Mouse (Mus musculus): Measurements from ENCODE around the gene Gm28308. TPM values are rescaled to one million over a fixed set of nuclear protein-coding genes. Genes with fewer than 3 reads are reported as not detected.

The Gm28308 gene
- total RNA-seq (2021) = not detected
- long read RNA-seq = 0 reads

DNA sequence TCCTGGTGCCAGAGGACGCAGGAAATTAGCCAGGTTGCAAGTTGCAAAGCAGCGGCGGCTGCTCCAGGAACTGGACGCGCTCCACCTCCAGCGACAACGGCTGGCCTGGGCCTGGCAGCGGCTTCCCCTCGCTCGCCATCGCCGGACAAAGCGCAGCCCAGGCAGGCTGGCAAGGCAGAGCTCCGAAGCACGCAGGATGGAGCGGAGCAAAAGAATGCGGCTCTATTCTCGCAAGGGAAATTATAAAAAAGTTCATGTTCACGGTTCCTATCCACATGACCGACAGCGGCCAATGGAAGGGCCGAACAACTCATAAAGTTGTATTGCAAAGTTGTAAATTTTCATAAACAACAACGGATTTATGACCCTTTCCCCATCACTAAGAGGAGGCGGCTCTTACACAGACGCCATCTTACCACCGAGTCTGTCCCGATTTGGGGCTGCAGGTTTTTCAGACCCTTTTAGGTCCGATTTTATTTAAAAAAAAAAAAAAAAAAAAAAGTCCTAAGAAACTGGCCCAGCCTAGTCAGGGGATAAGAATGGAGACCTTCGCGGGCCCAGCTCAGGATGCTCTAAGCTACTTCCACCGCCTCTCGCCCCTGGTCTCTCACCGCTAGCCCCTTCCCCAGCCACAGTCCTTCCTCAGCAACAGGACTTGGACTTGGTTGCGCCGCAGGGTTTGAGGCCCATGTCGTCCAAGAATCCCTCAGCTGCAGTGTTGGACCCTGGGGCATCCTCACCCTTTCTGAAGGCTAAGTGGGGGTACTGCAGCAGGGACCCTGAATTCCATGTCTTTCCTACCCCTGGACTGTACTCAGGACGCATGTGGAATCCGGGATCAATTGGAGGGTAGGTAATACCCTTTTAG lies at the start of gene Gm28308, which contains the start of gene Hoxa3:
Gene Gm28308 (minus strand): TSS at position 221 of the 868 bp plus-strand sequence.
Gene Hoxa3 (minus strand): TSS at position 218 of the 868 bp plus-strand sequence.
- DNase-seq (ENCODE audit: low spot score in 2 of 2) = no peak

DNA sequence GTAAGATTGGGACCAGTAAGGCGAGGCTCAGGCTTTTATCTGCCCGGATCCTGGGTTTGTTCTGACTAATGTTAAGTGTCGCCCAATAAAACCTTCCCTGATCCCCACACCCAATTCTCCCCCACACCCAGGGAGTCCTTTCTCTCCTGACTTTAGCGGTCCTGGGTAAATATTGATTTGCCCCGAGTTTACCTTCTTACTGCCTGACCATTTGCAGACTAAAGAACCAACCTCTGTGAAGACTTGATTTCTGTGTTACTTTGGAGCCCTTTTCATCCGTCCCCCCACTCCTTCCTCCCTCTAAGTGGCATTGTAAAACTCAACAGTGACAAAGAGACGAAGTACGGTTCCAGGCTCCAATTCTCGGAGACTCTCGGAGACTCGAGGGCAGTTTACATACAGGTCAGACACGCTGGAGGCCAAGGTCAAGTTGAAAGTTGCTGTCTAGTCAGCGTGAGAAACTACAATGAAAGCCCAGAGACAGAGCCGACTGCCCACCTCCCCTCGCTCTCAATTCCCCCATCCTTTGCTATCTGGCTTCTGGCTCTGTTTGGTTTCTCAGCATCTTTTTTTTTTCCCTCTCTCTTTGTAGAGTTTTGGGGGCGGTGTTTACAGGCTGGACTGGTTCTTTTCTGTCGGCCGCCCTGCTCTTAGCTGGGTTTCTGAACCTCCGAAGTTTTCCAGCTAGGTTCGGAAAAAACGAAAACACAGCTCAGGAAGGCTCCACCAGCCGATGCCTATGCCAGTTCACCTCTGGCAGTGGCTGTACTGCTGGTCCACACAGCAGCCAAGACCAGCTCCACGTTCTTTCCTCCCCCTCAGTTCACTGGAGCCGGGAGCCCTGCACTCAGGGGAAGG lies 49.6 kb upstream of the Gm28308 start:
- DNase-seq (ENCODE audit: low spot score in 2 of 2) = no peak

DNA sequence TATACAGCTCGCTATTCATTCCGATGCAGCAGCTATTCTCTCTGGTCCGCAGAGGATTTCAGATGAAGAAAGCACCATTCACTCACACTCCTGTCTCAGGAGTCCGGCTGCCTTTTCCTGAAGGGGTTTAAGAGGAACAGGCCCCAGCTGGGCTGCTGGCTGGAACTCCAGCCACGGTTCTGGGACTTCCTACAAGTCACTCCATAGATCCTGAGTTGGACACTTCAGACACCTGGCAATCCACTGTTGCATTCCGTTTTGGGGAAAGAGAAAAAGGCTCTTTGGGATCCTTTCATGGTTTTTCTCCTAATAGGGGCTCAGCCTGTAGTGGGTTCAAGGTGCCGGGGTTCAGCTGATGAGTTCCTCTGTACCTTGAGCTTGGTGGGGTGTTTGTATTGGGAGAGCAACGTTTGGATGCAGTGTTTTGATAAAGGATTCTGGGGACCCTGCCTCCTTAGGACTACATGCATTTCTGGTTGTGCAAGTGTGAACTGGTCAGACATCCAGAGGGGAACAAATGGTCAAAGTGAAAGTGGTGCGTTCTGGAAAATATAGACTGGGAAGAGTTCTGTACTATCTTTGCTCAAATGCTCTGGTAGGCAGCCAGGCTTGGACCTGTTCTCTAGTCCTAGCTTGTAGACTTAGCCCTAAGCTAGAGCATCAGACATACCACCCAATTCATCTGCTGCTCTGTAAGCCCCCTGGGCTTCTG lies 48.8 kb upstream of the Gm28308 start:
- DNase-seq (ENCODE audit: low spot score in 2 of 2) = no peak

DNA sequence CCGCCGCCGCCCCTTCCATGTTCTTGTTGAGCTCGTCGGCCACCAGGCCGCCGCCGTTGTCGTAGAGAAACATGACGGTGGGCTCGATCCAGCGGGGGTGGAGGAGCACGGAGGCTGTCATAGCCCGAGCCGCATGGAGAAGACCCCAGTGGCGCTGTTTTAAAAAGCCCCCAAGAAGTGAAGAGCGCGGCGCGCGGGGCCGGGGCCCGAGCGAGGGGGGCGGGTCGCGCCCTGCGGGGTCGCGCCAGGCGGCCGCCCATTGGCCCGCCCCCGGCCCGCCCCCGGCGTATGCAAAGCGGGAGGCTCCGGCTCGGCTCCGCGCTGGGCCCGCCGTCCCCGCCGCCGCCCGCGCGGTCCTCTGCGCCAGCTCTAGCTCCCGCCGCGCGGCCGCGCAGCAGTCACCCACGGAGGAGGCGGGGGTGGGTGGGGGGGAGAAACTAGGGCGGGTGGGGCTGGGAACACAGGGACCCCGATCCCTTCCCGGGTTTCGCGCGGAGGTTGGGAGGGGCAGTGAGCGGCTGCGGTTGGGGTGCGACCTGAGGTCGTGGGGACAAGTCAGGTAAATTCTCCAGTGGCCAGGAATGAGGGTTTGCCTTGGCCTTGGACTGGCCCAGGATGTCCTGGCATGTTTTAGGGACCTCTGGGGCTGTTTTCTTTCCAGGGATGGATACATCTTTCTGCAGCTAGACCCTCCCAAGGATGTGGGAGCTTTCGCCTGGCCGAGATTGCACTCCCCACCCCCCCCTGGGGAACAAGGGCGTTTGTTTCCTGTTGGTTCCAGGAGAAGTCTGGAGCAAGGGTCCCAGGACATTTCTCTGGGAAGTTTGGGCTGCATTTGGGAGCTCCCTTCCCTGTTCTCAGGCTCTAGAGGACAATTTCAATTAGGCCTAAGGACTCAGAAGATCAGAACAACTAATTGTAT lies 47.8 kb upstream of the Gm28308 start, which contains the start of gene Hoxa13:
Gene Hoxa13 (minus strand): TSS at position 227 of the 922 bp plus-strand sequence.
- no peak for DNase-seq (ENCODE audit: low spot score in 2 of 2)

DNA sequence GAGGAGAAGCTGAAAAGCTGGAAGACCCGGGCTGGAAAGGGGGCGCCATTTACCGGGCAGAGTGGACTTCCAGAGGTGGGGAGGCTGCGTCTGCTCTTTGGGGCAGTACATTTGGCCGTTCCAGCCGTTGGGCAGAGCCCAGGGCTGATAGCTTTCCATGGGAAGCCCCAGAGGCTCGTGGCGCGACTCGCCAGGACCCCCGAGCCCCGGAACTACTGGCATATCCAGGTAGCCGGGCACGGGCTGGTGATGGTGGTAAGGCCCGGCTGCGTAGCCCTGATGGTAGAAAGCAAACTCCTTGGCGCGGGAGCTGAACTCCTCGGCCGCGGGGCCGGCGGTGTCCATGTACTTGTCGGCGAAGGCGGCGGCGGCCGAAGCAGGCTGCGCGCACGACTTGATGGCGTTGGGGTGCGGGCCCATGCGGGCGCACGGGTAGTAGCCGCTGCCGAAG lies 46.7 kb upstream of the Gm28308 start:
- no peak for DNase-seq (ENCODE audit: low spot score in 2 of 2)

DNA sequence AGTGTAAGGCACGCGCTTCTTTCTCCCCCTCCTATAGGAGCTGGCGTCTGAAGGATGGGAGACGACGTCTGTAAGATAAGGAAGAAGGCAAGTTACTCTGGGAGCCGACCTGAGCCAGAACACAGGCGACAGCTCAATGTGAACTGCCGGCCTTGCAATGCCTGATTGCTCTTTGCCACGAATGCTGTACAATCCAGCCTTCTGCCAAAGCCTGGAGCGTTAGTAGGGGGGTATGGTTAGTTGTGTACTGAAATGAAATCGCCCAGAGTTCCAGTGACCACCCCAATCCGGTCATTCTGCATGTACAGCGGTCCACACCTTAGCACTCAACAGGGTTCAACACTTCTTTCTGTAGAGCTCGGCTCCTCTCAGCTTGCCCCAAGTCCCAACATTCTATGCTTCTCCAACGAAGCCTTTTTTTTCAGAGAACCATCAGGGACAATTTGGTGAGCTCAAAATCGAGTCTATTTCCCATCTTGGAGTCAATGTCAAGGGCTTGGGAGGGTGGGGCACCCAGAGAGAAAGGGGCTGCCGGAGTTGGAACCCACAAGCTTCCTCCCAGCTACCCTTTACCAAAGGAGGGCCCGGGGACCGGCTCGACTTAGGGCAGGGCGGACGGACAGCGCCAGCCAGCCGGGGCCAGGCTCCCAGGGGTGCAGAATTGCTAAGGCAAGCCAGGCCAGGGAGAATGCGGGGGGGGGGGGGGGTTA lies 46.1 kb upstream of the Gm28308 start:
- DNase-seq (ENCODE audit: low spot score in 2 of 2) = no peak

DNA sequence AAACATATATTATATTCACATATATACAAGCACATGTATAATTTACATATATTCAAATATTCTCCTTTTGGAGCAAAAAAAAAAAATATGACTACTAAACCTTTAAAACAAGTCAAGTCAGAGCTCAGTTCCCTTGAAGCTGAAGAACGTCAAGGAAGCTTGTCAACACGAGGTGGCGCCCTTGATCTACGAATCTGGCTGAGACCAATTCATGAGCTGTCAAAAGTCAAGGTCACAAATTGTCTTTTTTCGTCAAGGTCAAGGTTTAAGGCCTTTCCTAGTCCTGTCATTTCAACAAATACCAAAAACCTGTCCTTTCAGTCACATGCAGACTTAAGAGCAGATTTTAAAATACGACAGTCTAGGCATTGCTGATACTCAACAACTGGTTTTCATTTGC lies 43.8 kb upstream of the Gm28308 start:
- peak; percentile 79 to 84 for DNase-seq (ENCODE audit: low spot score in 2 of 2)

DNA sequence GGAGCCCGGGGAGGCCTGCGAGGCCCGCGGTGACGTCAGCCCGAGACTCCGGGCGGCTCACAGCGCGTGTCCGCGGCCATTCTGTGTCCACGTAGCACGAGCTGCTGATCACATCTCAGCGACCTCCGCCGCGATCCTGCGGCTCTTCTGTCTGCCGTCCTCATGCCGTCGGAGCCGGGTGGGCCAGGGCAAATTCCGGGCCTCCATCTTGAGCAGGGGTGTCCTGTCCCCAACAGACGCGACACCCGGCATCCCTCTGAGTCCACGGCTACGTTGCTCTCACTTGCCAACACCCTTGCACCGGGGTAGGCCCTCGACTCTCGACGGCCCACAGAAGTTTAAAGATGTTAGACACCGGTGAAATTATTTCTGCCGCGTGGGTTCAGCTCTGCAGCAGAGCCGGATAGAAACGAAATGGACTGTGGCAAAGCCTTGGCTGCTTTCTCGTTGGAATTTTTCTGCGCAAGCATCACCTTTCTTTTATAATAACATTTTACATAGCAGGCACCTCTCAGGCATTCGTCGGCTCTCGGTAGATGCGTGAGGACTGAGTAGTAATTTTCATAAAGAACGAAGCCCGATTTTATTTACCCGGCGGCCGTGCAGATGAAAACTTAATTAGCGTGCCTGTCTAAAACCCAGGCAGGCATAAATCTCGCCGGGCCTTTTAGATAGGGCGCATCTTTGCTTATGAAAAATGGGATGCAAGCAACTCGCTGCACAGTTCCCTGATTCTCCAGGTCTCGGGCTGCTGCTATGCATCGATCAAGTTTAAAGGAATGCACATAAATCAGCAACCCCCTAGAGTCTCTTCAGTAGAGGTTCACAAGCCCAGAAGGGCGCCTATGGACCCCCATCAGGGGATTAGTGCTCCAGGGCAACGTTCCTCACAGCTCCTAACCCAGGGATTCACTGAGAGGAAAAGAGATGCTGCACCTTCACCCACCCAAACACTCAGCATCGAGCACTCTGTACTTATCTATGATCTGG lies 40.7 kb upstream of the Gm28308 start:
- no peak for DNase-seq (ENCODE audit: low spot score in 2 of 2)

DNA sequence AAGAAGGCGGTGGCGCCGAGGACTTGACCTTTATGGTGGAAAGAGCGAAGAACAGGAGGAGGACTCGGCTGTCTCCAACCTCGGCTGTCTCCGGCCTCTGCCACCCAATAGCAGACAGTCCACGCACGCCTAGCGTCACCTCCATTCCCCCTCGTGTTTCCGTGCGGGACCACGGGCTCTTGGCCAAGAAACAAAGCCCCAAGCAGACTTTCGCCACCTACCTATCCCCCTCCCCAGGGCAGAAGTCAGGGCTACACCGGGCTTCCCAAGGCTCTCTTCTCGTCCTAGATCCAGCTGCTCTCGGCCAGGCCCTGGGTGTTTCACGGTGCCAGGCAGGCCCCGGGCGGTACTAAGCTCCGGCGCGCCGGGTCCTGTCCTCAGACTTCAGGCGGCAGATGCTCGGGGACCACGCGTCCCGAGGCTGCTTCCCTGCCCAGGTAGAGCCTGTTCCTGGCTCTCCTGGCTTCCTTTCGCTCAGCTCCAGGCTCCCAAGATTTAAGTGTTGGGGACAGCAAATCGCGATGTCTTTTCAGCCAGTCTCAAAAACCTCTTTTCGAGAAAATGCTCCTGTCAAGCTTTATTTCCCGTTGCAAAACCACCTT lies 39.7 kb upstream of the Gm28308 start:
- no peak for DNase-seq (ENCODE audit: low spot score in 2 of 2)

DNA sequence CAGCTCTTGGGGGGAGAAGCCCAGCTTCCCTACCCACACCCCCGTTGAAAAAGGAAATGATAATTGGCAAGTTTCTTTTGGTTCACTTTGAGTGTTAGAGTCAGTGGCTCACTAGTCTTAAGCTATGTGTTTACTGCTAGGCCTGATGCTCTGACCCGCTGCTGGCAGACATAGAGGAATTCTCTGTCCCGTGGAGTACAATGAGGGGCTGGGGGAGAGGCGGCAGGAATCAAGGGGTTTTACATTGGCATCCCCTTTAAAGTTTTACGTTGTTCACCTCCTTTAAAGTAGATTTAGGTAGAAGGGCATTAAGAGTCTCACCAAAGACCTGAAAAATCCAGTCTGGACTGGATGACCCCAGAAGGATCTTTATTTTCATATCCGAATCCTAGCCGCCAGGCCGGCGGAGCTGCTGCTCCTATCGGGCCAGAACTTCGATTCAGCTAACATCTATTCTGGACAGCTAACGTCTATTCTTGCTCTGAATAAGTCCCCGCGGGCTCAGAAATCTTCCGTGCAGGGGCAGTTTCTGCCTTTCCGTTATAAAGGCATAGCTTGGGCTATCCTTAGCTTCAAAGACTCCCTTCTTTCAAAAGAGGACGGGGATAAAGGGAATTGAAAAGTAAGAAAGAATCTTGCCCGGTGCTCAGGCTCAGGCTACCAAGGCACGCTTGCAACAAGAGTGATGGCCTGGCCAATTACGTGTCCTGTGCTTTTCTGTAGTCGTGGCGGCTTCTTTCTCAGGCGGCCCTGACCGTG lies 39.1 kb upstream of the Gm28308 start:
- DNase-seq (ENCODE audit: low spot score in 2 of 2) = no peak

DNA sequence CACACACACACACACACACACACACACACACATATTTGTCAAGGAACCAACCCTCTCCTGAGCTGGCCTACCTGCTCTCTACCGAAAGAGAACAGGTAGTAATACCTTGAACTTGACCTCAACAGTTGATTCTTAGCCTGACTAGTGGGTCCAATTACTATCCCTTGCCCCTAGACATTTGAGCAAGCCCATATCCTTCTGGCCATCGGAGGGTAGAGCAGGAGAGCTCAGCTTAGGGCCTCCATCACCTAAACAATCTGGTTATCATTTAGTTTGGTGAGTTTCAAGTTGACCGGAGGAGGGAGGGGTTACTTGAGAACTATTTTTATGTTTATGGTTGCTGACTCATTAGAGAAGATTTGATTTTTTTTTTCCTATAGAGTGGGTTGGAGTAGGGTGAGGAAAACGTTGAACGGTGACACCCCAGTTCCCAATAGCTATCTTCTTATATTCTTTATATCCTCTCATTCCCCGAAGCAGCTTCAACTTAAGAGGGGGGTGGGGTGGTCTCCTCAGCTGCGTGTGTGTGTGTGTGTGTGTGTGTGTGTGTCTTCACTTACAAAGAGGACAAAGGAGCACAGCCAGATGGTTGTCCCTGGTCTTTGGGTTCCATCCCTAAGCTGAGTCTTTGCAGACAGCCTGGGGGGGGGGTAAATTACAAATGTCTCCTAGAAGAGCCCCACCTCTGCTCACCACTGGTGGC lies 38.2 kb upstream of the Gm28308 start:
- no peak for DNase-seq (ENCODE audit: low spot score in 2 of 2)

DNA sequence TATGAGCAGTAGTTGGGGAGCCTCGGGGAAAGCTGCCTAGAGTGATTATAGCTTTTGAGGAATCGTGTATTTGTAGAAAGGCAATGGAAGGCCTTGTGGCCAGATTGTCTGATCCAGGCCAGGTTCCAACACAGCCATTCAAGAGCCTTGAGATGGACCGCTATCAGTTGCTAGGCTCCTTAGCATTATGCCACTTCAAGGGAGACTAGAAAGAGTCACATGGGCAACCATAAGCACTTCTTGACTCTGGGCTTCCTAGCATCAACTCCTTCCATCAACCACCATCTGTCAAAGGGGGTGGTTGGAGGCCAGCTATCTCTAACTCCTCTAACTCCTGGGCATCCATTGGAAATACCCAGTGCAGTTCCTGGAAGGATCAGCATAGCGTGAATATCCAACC lies 36.7 kb upstream of the Gm28308 start:
- no peak for DNase-seq (ENCODE audit: low spot score in 2 of 2)

DNA sequence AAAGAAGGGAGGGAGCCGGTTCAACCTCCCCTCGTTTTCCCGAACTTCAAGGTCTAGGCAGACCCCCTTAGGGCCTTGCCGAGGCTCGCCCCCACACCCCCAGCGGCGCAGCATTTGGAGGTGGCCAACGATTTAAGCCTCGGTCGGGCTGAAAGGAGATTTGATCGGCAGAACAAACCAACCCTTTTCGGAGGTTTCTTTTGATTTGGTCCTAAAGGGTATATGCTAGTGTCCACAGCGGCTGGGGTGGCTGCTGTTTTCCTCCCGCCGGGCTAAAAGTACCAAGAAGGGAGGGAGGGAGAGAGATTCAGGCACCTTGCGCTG lies 36.2 kb upstream of the Gm28308 start:
- DNase-seq (ENCODE audit: low spot score in 2 of 2) = no peak

DNA sequence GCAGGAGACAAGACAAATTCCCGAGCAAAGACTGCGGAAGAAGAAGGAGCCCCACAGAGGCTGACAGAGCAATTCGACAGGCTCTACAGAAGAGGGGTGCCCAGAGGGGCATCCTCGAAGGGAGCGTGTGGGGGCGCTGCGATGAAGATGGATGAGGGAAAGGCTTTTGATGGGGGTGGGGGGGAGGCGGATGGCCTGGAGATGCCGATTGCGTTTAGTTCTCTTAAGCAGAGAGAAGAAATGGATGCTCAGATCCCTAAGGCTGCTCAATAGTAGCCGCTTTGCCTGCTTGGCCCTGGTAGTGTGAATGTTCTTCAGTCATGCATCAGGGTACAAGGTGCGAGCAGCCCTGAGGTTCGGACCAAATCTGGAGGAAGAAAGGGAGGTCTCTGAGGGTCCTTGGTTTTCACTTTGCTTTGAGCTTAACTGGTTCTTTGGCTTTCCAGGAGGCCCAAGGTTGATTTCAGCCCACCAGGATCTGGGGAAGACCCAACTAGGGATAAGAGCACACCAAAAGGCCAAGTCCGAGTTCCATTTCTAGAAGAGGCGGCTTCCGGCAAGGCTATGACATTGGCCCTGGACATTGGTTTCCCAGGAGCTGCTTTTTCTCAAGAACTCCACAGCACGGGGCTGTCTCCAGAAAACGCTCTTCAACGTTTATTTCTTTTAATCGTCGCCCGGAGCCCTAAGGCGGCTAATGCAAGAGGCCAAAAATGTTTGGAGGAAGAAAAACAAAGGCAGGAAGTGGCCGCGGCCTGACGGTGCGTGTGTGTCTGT lies 35.7 kb upstream of the Gm28308 start:
- no peak for DNase-seq (ENCODE audit: low spot score in 2 of 2)

DNA sequence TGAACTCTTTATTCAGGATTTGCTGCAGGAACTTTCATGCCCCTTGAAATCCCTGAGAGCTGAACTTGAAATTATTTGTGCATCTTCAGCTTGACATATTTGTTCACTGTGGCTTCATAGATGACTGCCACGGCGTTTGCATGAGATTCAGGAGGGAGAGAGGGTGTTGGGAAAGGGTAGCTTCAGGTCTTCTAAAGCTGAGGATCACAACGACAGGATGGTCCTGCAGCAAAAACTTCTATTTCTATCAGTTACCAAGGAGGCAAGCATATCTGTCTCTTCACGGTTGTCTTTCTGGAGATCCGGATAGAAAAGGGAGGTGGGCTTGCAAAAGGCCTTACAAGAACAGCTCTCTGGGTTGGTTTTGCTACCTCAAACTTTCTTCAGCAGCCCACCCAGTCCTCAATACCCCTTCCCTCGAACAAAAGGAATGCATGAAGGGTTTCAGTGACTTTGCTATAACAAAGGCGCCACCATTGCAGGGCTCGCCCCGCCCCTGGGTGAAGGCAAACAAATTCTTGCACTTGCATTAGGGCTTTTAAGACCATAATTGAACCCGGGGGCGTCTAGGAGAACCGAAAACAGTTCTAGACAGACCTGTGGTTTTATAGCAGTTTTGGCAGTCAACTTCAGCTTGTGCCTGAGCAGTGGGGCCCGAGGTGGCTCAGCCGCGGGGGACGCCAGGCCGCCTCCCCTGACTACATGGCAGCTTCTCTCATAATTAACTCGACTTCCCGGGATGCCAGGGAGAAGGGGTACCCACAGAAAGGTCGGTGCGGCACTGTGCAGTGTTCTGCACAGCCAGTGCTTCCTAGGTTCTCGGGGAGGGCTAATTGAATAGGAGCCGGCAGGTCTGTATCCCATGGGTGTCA lies 34.9 kb upstream of the Gm28308 start:
- no peak for DNase-seq (ENCODE audit: low spot score in 2 of 2)
